Mouse (Mus musculus): Measurements from ENCODE around the gene Tmigd1. TPM values are rescaled to one million over a fixed set of nuclear protein-coding genes. Genes with fewer than 3 reads are reported as not detected.

Tmigd1 gene
- total RNA-seq, 2 experiments from 2014 or later, result not detected

- DNase-seq (ENCODE audit: low spot score in 2 of 2), result peak in 1 of 2 experiments; percentile 5
- intact Hi-C loops (cut with DNase I), result no loop called here
Observed at GRCm38 (mm10) chr11:76953536-76953935, 51.6 kb downstream of the Tmigd1 start.

GRCm38 (mm10) chr11:76965703-76966102 lies 63.7 kb downstream of the Tmigd1 start:
- intact Hi-C loops (cut with DNase I), result no loop called here

More at GRCm38 (mm10) chr11:76965703-76966102, 63.7 kb downstream of the Tmigd1 start:
- no peak for DNase-seq (ENCODE audit: low spot score in 2 of 2)

Other genes with a start within 250 kb of the Tmigd1 start
- gene Bhlha9, start 229.7 kb upstream of the Tmigd1 start, total RNA-seq (2021), result 1 to 10 TPM; 2.1 to 4.0 TPM
- under 1 TPM; 0.49 to 0.50 TPM for gene Trarg1, start 222.4 kb upstream of the Tmigd1 start, total RNA-seq (2021)
- 10 to 100 TPM; 46.7 to 54.8 TPM for gene Gosr1, start 138.6 kb upstream of the Tmigd1 start, total RNA-seq (2021)
- gene Cpd, start 55.1 kb upstream of the Tmigd1 start, total RNA-seq (2021), result 10 to 100 TPM; 53.0 to 56.1 TPM
- gene Blmh, start 22.6 kb downstream of the Tmigd1 start, total RNA-seq (2021), result 10 to 100 TPM; 58.9 to 60.3 TPM
- gene Slc6a4, start 96.4 kb downstream of the Tmigd1 start, total RNA-seq (2021), result under 1 TPM in 1 of 2 experiments, not detected in 1; 0.20 TPM
- 10 to 100 TPM; 17.3 to 22.6 TPM for gene Nsrp1, start 176.3 kb downstream of the Tmigd1 start, total RNA-seq (2021)

Data from left cerebral cortex, postnatal 36 days (tissue).